Mouse (Mus musculus): ENCODE measurements around the gene Sost. TPM values are rescaled to one million over a fixed set of nuclear protein-coding genes. Genes with fewer than 3 reads are reported as not detected.

The Sost gene
- polyA plus RNA-seq (2012; rRNA removed), result 1.4 and 1.7 TPM in 2 replicates

DNA sequence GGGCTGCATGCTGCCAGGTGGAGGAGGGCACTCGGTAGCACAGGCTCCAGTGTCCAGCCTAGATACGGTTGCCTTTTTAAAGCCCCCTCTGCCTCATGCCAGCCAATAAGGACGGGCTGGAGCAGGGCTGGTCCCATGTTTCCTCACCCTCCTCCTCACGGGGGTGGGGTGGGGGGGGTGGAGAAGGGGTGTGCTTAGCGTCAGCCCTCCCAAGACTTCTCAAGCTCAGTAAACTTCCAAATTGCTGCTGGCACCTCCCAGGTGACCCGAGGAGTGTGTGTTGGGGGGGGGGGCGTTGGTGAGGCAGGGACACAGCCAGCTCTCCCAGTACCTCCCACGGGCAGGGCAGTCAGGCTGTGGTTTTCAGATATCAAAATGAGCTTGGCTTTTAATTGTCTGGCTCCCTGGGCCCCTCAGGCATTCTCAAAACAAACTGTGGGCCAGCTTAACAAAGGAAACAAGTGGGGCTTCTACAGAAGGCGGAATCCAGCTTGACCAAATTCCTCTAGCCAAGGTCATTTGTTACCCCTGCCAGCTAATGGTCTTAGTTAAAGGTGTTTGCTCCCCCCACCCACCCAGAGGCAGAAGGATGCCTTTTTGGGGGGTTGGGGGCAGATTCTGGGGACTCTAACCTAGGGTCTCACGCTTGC lies at the start of gene Sost:
TSS of gene Sost (minus strand) at position 51 of the 650 bp plus-strand sequence.
- peaks cover 6% of the 10 kb centered on the region; the same call in 1 of the 2 replicates for H3K4me1 ChIP-seq (ENCODE audit: control insufficient read depth, insufficient read depth, low read length)
- 53% methylated on average over 10 of the region's 10 CpGs for WGBS
- DNase-seq, result no peak
- H3K27ac ChIP-seq (ENCODE audit: insufficient read depth, low read length), result no peak within 1 kb of the TSS
- no peak for TF ChIP-seq CTCF (IDR thresholded peaks at IDR 0.05; ENCODE audit: borderline replicate concordance, insufficient read depth, low read depth, low read length)
- no peak for TF ChIP-seq POLR2A (IDR thresholded peaks at IDR 0.05; ENCODE audit: borderline replicate concordance, insufficient read depth, low read length)
- no peaks in the 10 kb centered on the region for H3K27me3 ChIP-seq (ENCODE audit: control insufficient read depth, insufficient read depth, low read length)
- H3K4me3 ChIP-seq (replicated peaks; ENCODE audit: insufficient read depth, low read depth, low read length), result no peak within 1 kb of the TSS

DNA sequence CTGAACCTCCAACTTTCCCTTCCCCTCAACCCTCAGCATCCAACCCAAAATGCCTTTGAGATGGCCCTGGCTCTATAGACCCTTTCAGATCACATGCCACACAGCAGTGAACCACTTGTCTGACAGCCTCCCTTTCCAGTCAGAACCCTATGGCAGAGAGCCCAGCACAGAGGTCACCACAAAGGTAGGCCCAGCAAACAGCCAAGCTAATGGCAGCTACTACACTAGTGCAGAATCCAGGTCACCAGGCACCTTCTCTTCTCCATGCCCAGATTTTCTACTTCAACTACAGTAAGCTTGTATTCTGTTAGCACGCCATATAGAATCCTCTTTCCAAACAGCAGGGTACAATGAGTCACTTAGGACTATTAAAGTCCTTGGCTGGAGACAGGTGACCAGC lies 49.3 kb upstream of the Sost start:
- DNase-seq, result peak; percentile 65 to 77
- no peak for TF ChIP-seq CTCF (IDR thresholded peaks at IDR 0.05; ENCODE audit: borderline replicate concordance, insufficient read depth, low read depth, low read length)
- no peak; the same call in 1 of the 2 replicates for TF ChIP-seq POLR2A (IDR thresholded peaks at IDR 0.05; ENCODE audit: borderline replicate concordance, insufficient read depth, low read length)
- 3% methylated on average over 1 of the region's 1 CpGs for WGBS

DNA sequence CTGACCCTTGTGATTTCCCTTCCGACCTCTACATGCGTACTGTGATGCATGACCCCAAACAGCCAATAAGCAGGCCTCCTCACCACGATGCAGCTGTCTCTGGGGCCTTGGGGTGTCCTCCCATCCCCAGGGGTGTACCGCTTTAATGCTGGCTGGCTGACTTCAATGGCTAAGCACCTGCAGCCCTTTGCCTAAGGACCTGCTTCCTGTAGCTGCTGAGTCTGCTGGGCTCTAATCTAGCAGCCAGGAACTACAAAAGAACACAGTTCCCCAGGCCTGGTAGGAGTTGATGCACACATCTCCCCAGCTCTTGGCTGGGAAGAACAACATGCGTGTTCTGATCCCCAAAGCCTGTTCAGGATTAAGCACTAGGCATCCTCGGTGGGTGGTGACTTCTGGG lies 48.7 kb upstream of the Sost start:
- Histone ChIP-seq H3K4me1 (ENCODE audit: control insufficient read depth, insufficient read depth, low read length) (peaks cover 70% of the 10 kb centered on the region), H3K27me3 (ENCODE audit: control insufficient read depth, insufficient read depth, low read length) (no peaks in the 10 kb centered on the region), H3K4me3 (replicated peaks; ENCODE audit: insufficient read depth, low read depth, low read length) (no peak overlapping the region), H3K27ac (ENCODE audit: insufficient read depth, low read length) (peak overlapping the region; percentile 64)
- no peak for TF ChIP-seq POLR2A (IDR thresholded peaks at IDR 0.05; ENCODE audit: borderline replicate concordance, insufficient read depth, low read length)
- no peak for TF ChIP-seq CTCF (IDR thresholded peaks at IDR 0.05; ENCODE audit: borderline replicate concordance, insufficient read depth, low read depth, low read length)
- DNase-seq, result no peak
- WGBS, result 27% methylated on average over 6 of the region's 6 CpGs

More for the DNA sequence above, 49.3 kb upstream of the Sost start:
- peak overlapping the region; percentile 83 for H3K27ac ChIP-seq (ENCODE audit: insufficient read depth, low read length)
- H3K4me3 ChIP-seq (replicated peaks; ENCODE audit: insufficient read depth, low read depth, low read length), result no peak overlapping the region
- H3K4me1 ChIP-seq (ENCODE audit: control insufficient read depth, insufficient read depth, low read length), result peaks cover 68% of the 10 kb centered on the region
- H3K27me3 ChIP-seq (ENCODE audit: control insufficient read depth, insufficient read depth, low read length), result no peaks in the 10 kb centered on the region

DNA sequence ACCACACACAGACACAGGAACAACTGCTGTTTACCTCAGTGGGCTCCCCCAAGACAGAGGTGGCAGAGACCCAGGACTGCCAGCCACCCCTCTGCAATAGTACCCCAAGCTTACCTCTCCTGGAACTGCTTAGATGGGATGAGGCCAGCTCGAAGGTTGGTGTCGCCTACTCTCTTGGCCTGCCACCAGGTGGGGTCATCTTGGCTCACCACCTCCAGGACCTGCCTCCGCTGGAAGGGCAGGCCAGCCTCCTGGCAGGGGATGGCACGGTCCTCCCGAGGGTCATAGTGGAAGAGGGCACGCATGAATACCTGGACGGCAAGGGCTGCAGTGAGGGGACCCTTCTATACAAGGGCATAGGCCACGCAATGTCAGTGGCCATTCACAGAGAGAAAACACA lies 46.4 kb upstream of the Sost start:
- Histone ChIP-seq H3K27me3 (ENCODE audit: control insufficient read depth, insufficient read depth, low read length) (no peaks in the 10 kb centered on the region), H3K4me3 (replicated peaks; ENCODE audit: insufficient read depth, low read depth, low read length) (no peak overlapping the region), H3K4me1 (ENCODE audit: control insufficient read depth, insufficient read depth, low read length) (peaks cover 59% of the 10 kb centered on the region), H3K27ac (ENCODE audit: insufficient read depth, low read length) (no peak overlapping the region; the same call in 1 of the 2 replicates)
- DNase-seq, result no peak
- no peak for TF ChIP-seq POLR2A (IDR thresholded peaks at IDR 0.05; ENCODE audit: borderline replicate concordance, insufficient read depth, low read length)
- TF ChIP-seq CTCF (IDR thresholded peaks at IDR 0.05; ENCODE audit: borderline replicate concordance, insufficient read depth, low read depth, low read length), result no peak
- WGBS, result 21% methylated on average over 8 of the region's 8 CpGs

DNA sequence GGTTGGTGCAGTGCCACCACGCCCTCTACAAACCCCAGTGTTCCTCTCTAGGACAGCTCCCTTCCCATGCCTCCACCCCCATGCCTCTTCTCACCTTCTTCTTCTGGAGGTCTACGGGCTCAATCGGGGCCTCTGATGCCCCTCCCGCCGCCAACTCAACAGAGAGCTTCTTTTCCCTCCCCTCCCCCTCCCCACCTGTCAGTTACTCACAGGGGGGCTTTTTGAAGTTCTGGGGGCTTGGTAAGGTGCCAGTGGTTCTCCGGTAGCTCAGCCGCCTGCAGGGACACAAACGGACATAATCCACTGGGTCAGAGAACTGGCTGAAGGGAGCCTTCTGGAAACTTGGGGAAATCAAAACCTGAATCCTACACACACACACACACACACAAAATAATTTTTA lies 44.7 kb upstream of the Sost start:
- H3K4me1 ChIP-seq (ENCODE audit: control insufficient read depth, insufficient read depth, low read length), result peaks cover 56% of the 10 kb centered on the region
- no peaks in the 10 kb centered on the region for H3K27me3 ChIP-seq (ENCODE audit: control insufficient read depth, insufficient read depth, low read length)
- H3K27ac ChIP-seq (ENCODE audit: insufficient read depth, low read length), result no peak overlapping the region
- WGBS, result 22% methylated on average over 8 of the region's 8 CpGs
- no peak for TF ChIP-seq CTCF (IDR thresholded peaks at IDR 0.05; ENCODE audit: borderline replicate concordance, insufficient read depth, low read depth, low read length)
- no peak for TF ChIP-seq POLR2A (IDR thresholded peaks at IDR 0.05; ENCODE audit: borderline replicate concordance, insufficient read depth, low read length)
- no peak overlapping the region for H3K4me3 ChIP-seq (replicated peaks; ENCODE audit: insufficient read depth, low read depth, low read length)
- no peak for DNase-seq

DNA sequence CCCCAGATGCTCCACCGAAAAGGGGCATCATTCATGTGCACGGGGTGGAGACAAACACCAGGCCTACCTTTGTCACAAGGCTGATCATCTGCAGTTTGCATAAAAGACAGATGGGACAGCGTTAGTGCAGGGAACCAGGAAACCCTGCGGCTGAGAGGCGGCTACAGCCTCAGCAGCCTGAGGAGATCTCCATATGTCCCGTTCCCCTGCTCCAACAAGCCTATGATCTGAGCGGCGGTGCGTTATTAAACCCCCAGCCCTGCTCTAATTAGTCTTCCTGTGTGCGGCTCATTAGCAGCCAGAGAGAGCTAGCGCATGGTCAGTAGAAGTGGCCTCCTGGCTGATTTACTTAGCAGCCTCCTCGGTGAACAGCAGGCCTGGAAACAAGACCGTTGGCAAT lies 43.3 kb upstream of the Sost start:
- TF ChIP-seq CTCF (IDR thresholded peaks at IDR 0.05; ENCODE audit: borderline replicate concordance, insufficient read depth, low read depth, low read length) (no peak), POLR2A (IDR thresholded peaks at IDR 0.05; ENCODE audit: borderline replicate concordance, insufficient read depth, low read length) (no peak)
- peak overlapping the region; percentile 30 for H3K27ac ChIP-seq (ENCODE audit: insufficient read depth, low read length)
- H3K27me3 ChIP-seq (ENCODE audit: control insufficient read depth, insufficient read depth, low read length), result no peaks in the 10 kb centered on the region
- no peak overlapping the region for H3K4me3 ChIP-seq (replicated peaks; ENCODE audit: insufficient read depth, low read depth, low read length)
- WGBS, result 11% methylated on average over 13 of the region's 13 CpGs
- DNase-seq, result peak; percentile 75 to 87
- peaks cover 43% of the 10 kb centered on the region for H3K4me1 ChIP-seq (ENCODE audit: control insufficient read depth, insufficient read depth, low read length)

DNA sequence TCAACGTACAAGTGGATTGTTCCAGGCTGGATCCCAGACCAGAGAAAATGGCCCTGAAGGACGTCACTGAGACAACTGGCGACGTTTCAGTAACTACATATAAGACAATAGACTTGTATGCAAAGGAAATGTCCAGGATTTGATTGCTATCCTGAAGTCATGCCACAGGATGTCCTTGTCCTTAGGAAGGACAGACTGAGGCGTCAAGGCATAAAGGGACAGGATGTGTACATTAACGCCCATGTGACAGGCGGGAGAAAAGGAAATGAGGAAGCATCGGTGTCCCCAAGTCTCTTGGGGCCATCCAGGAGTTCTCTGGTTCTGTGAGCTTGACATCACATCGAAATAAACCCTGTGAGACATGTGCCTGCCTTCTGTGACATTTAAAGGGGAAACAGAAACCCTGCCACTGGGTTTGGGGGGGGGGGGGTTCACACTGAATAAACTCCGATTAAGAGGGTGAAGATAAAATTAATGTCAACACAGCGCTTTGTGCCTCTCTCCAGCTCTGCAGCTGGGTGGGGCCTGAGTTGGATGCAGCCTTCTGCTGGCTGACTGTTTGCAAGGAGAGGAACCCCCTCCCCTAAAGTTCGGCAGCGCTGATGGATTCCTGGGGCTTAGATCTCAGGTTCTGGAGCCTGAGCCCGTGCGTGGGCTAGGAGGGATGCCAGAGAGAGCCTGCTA lies 42.3 kb upstream of the Sost start:
- H3K27ac ChIP-seq (ENCODE audit: insufficient read depth, low read length), result peak overlapping the region; percentile 30
- peaks cover 33% of the 10 kb centered on the region for H3K4me1 ChIP-seq (ENCODE audit: control insufficient read depth, insufficient read depth, low read length)
- H3K4me3 ChIP-seq (replicated peaks; ENCODE audit: insufficient read depth, low read depth, low read length), result no peak overlapping the region
- DNase-seq, result no peak
- TF ChIP-seq POLR2A (IDR thresholded peaks at IDR 0.05; ENCODE audit: borderline replicate concordance, insufficient read depth, low read length) (no peak), CTCF (IDR thresholded peaks at IDR 0.05; ENCODE audit: borderline replicate concordance, insufficient read depth, low read depth, low read length) (no peak)
- WGBS, result 69% methylated on average over 15 of the region's 15 CpGs
- H3K27me3 ChIP-seq (ENCODE audit: control insufficient read depth, insufficient read depth, low read length), result no peaks in the 10 kb centered on the region

DNA sequence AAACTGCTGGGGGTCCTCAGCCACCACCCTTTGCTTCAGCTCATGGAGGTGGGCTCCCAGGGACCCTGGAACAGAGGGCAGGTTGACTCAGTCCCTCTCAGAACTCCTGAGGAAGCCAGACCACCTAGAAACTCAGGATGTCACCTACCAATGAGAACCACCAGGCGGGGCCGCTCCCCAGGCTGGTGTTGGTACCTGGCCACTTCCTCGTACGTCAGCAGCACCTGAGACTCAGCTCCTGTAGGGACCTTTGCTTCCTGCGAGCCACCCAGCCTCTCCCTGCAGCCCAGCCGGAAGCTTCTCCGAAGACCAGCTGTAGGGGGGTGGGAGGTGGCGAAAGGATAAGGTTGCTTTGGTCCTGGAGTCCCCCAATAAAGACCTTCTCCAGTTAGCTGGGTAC lies 41.6 kb upstream of the Sost start:
- peaks cover 26% of the 10 kb centered on the region for H3K4me1 ChIP-seq (ENCODE audit: control insufficient read depth, insufficient read depth, low read length)
- H3K4me3 ChIP-seq (replicated peaks; ENCODE audit: insufficient read depth, low read depth, low read length), result no peak overlapping the region
- no peak overlapping the region for H3K27ac ChIP-seq (ENCODE audit: insufficient read depth, low read length)
- no peak for DNase-seq
- 82% methylated on average over 8 of the region's 8 CpGs for WGBS
- TF ChIP-seq CTCF (IDR thresholded peaks at IDR 0.05; ENCODE audit: borderline replicate concordance, insufficient read depth, low read depth, low read length) (no peak), POLR2A (IDR thresholded peaks at IDR 0.05; ENCODE audit: borderline replicate concordance, insufficient read depth, low read length) (no peak)
- H3K27me3 ChIP-seq (ENCODE audit: control insufficient read depth, insufficient read depth, low read length), result no peaks in the 10 kb centered on the region

Measured in cerebellum, adult 2 months (tissue).